Mouse (Mus musculus) bone marrow, adult 2 months (tissue): Measurements from ENCODE around the gene Nxpe2.

Experiments
- CTCF ChIP-seq: fragments of 200-500 bp; IDR thresholded peaks from 2 replicates; pipeline ENCODE4 v1.5.1; 2011; ENCODE audit warnings: low read length, control low read depth; ENCODE audit not compliant: control insufficient read depth, insufficient read depth
- POLR2A ChIP-seq: fragments of 200-500 bp; IDR thresholded peaks from 2 replicates; pipeline ENCODE4 v1.6.1; 2011; ENCODE audit warnings: low read depth, mild to moderate bottlenecking, control low read depth, low read length, borderline replicate concordance; ENCODE audit not compliant: control insufficient read depth

DNA sequence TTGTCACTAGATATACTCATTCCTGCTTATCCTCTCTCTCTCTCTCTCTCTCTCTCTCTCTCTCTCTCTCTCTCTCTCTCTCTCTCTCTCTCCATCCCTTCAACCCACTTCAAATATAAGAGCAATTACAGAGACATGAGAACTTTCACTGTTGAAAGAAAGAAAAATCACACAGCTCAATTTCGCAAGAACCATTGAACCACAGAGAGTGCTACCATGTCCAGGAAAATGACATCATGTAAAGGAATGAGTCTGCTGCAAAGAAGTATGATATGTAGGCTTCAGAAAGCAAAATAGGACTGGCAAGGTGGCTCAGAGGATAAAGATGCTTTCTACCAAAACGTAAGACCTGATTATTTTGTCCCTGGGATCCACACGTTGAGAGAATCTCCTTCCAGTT, 7.4 kb downstream of the Nxpe2 start:
- TF ChIP-seq CTCF (no peak), POLR2A (no peak)
